ENCODE assay signal across 9 mouse cellular contexts in the genomic region with DNA sequence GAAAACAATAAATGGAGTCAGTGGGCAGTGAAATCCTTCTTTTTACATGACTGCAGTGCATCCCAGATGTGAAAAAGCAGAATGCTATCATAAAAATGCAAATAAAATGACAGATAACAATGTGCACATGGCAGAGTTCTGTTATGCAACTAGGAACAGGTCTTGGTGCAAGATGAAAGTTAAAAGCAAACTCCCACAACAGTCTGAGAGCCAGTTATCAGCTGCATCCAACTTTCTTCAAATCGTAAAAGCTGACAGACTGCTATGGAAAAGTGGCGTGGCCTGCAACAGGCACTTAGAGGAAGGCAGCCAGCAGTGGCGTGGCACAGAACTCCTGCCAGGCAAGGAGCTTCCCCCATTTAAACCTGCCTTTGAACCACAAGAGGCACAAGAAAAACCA. TPM values are rescaled to one million over a fixed set of nuclear protein-coding genes. Genes with fewer than 3 reads are reported as not detected.
DNase-seq lines count a peak whose midpoint lies in the region; ATAC-seq and TF ChIP-seq lines count a peak whose summit lies in the region.
"Had no signal": no experiment of that assay in that cellular context is flagged by ENCODE, and none has a peak within 500 bp of the region (broad histone marks: within the 10 kb centered on the region; RNA-seq: fewer than 3 reads in every experiment).

No protein-coding gene starts in this region.

- WGBS in hindbrain, postnatal 0 days, result 14% methylated on average over 3 of the region's 3 CpGs

- H3K27ac ChIP-seq in left cerebral cortex, adult 2 months, result no peak overlapping the region
- H3K27ac ChIP-seq in cortical plate, adult 2 months (ENCODE audit: insufficient read depth, low read length), result no peak overlapping the region
- H3K27ac ChIP-seq in hindbrain, postnatal 0 days, result no peak overlapping the region

- no peak for TF ChIP-seq POLR2A in cortical plate, adult 2 months (IDR thresholded peaks at IDR 0.05; ENCODE audit: extremely low read depth, insufficient read depth, low read length)
- no peak for TF ChIP-seq POLR2A in myocyte (IDR thresholded peaks at IDR 0.05; ENCODE audit: insufficient read length, low read depth)

- peak overlapping the region; percentile 97; the same call in 1 of the 2 replicates for H3K9ac ChIP-seq in hindbrain, postnatal 0 days (replicated peaks; ENCODE audit: low read length)

- no peaks in the 10 kb centered on the region for H3K36me3 ChIP-seq in hindbrain, postnatal 0 days (ENCODE audit: insufficient read depth, low read length)
- no peaks in the 10 kb centered on the region for H3K36me3 ChIP-seq in myocyte (ENCODE audit: control insufficient read depth, insufficient read depth)

- peak overlapping the region; percentile 84 for H3K4me2 ChIP-seq in hindbrain, postnatal 0 days (ENCODE audit: low read depth, low read length)
- H3K4me2 ChIP-seq in myocyte (ENCODE audit: low read depth), result peak overlapping the region; percentile 90

- ATAC-seq in hindbrain, postnatal 0 days, result no peak
- ATAC-seq in erythroid progenitor cell, adult 5-6 weeks (replicated peaks; ENCODE audit: low FRiP score, poor library complexity, severe bottlenecking), result no peak

- no peaks in the 10 kb centered on the region for H3K9me3 ChIP-seq in hindbrain, postnatal 0 days (ENCODE audit: low read length)

- intact Hi-C loops in left cerebral cortex, adult 2 months (cut with DNase I), result loop anchor here (10.0 kb wide), 1 partner anchor 879 kb away; no protein-coding TSS in a partner anchor
- intact Hi-C loops in left cerebral cortex, postnatal 25 days (cut with DNase I), result loop anchor here (2.0 kb wide), 1 partner anchor 149 kb away; no protein-coding TSS in a partner anchor

- H3K27me3 ChIP-seq in hindbrain, postnatal 0 days (ENCODE audit: insufficient read depth, low read length), result no peaks in the 10 kb centered on the region
- no peaks in the 10 kb centered on the region for H3K27me3 ChIP-seq in myocyte (ENCODE audit: control insufficient read depth, insufficient read depth, insufficient read length)

- DNase-seq in left cerebral cortex, adult 2 months (ENCODE audit: extremely low spot score in 1 of 2, low spot score in 2 of 2), result no peak
- DNase-seq in left cerebral cortex, postnatal 25 days (ENCODE audit: low spot score in 2 of 2), result no peak
- peak; percentile 20 for DNase-seq in hindbrain, postnatal 0 days (ENCODE audit: low spot score)
- DNase-seq in ovary, postnatal 36 days (ENCODE audit: low spot score), result no peak
- no peak for DNase-seq in urinary bladder, postnatal 25 days (ENCODE audit: low spot score)
- DNase-seq: adrenal gland, postnatal 25 days had no signal

- peaks cover 10% of the 10 kb centered on the region for H3K4me1 ChIP-seq in cortical plate, adult 2 months (ENCODE audit: control insufficient read depth, insufficient read depth, low read length)
- H3K4me1 ChIP-seq in hindbrain, postnatal 0 days (ENCODE audit: insufficient read depth, low read length), result peaks cover 14% of the 10 kb centered on the region

- H3K79me2 ChIP-seq in myocyte (ENCODE audit: control insufficient read depth, insufficient read depth), result peaks cover 63% of the 10 kb centered on the region

- H3ac ChIP-seq in myocyte (ENCODE audit: control insufficient read depth, insufficient read length), result no peak overlapping the region

- no peak for TF ChIP-seq CTCF in left cerebral cortex, adult 2 months (IDR thresholded peaks at IDR 0.05)
- TF ChIP-seq CTCF in cortical plate, adult 2 months (IDR thresholded peaks at IDR 0.05; ENCODE audit: extremely low read depth, insufficient read depth, low read length), result no peak
- TF ChIP-seq CTCF in hindbrain, postnatal 0 days (IDR thresholded peaks at IDR 0.05; ENCODE audit: low read depth), result no peak

- H3K4me3 ChIP-seq in left cerebral cortex, adult 2 months, result peak overlapping the region; percentile 77
- H3K4me3 ChIP-seq in cortical plate, adult 2 months (ENCODE audit: insufficient read depth, low read length), result peak overlapping the region; percentile 83
- peak overlapping the region; percentile 95 for H3K4me3 ChIP-seq in hindbrain, postnatal 0 days (ENCODE audit: low read length)
- H3K4me3 ChIP-seq in myocyte, result peak overlapping the region; percentile 94

TF ChIP-seq in myocyte, 11 proteins besides CTCF, POLR2A, EP300 and RAD21:
- TF ChIP-seq MYOG (IDR thresholded peaks at IDR 0.05; ENCODE audit: control insufficient read depth in 1 of 3, insufficient read depth in 1 of 3, insufficient read length in 2 of 3, low read depth in 2 of 3) (no peak), TCF3 (IDR thresholded peaks at IDR 0.05; ENCODE audit: insufficient read length, low read depth) (no peak), USF1 (IDR thresholded peaks at IDR 0.05; ENCODE audit: low read depth) (no peak), CEBPB (IDR thresholded peaks at IDR 0.05; ENCODE audit: insufficient read depth, poor library complexity, severe bottlenecking) (no peak), REST (IDR thresholded peaks at IDR 0.05; ENCODE audit: insufficient read depth, insufficient read length) (no peak), SRF (IDR thresholded peaks at IDR 0.05; ENCODE audit: control insufficient read depth, insufficient read length, low read depth) (no peak), MYOD1 (IDR thresholded peaks at IDR 0.05; ENCODE audit: control insufficient read depth in 1 of 3, insufficient read length in 2 of 3, low read depth in 2 of 3) (no peak), TCF12 (IDR thresholded peaks at IDR 0.05; ENCODE audit: insufficient read depth, poor library complexity, severe bottlenecking) (no peak), E2F4 (IDR thresholded peaks at IDR 0.05; ENCODE audit: insufficient read depth) (no peak), MAX (IDR thresholded peaks at IDR 0.05; ENCODE audit: low read depth) (no peak), POLR2AphosphoS2 (IDR thresholded peaks at IDR 0.05; ENCODE audit: insufficient read length, low read depth) (no peak)
TF ChIP-seq in myocyte: peak in this region for 0.

RNA-seq across cellular contexts. Expression of a gene that starts 2.0 kb away (rescaled TPM):
- total RNA-seq in left cerebral cortex, adult 2 months (2021), result 100 to 1,000 TPM; 136 to 159 TPM
- 100 to 1,000 TPM; 144 to 146 TPM for total RNA-seq in left cerebral cortex, postnatal 25 days (2021)
- polyA plus RNA-seq in cortical plate, adult 2 months (2012; rRNA removed), result 53.4 and 61.0 TPM in 2 replicates
- 95.6 and 111 TPM in 2 replicates for total RNA-seq in hindbrain, postnatal 0 days (2014; rRNA removed)
- 56.2 and 58.1 TPM in 2 replicates for polyA plus RNA-seq in hindbrain, postnatal 0 days (2015; fragmentation: Nextera tagmentation; extraction: Ambion mirVana)
- polyA plus RNA-seq in myocyte (2012; fragmentation: generic; extraction: Trizol), result 6.8 TPM
- 119 and 126 TPM in 2 replicates for total RNA-seq in erythroid progenitor cell, adult 5-6 weeks (2015; ENCODE audit: low replicate concordance)
- total RNA-seq in erythroid progenitor cell, adult 5-6 weeks (2017; ENCODE audit: low replicate concordance), result 173 and 241 TPM in 2 replicates
